Mouse (Mus musculus) E14TG2a.4 (cell line): ENCODE measurements at regions not wholly inside any gene's neighbourhood (a gene's known extent, or its start where the extent isn't known, plus 50 kb on each side); places are given as distances from the start of the nearest gene placed in this dataset.

Source experiments
- CTCF ChIP-seq: conservative IDR thresholded peaks from 2 replicates; pipeline ENCODE4 v1.5.1; 2014; ENCODE audit warnings: low read length
- POU5F1 ChIP-seq: IDR thresholded peaks from 2 replicates; pipeline ENCODE4 v1.6.1; 2014; ENCODE audit warnings: low read length, borderline replicate concordance

DNA sequence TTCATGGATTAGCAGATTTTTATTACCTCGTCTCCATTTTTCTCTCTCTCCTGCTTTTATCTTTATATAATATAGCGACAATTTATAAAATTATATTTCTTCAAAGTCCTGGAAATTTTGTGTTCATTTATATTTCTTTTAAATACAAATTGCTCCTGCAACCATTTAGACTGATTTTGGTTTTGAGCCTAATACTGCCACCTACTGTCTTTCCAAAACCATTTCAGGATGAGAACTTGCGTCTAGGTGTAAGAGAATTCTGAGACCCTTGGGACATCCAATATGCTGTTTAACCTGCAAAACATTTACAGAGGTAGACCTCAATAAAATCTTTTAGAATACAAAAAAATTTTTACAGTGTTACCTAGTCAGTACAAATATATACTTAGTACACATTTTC is 158.1 kb downstream of the Gm6377 start:
- no peak for TF ChIP-seq POU5F1
- 0 out of 2 replicates have a peak, but pooled peaks have one; percentile 7 for TF ChIP-seq CTCF
